Mouse (Mus musculus): Measurements from ENCODE around the gene Prp2. TPM values are rescaled to one million over a fixed set of nuclear protein-coding genes. Genes with fewer than 3 reads are reported as not detected.

Prp2 gene
- polyA plus RNA-seq (2012; rRNA removed) = not detected in 2 replicates

DNA sequence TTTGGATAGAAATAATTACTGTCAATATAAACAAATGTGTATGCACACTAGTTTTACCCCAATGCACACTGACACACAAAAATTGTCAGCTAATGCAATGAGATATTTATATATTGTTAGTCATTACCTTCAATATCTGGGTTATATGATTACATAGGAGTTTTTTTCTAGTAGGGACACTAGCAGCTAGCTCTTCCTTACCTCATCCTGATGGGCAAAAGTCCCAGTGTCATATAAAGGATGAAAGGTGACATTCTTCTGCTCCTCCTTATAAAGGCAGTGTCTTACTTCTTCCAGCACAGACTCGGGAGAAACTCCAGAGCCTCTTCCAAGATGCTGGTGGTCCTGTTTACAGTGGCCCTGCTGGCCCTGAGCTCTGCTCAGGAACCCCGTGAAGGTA is at the start of gene Prp2:
TSS of gene Prp2 (plus strand) at position 301 of the 400 bp plus-strand sequence.

DNA sequence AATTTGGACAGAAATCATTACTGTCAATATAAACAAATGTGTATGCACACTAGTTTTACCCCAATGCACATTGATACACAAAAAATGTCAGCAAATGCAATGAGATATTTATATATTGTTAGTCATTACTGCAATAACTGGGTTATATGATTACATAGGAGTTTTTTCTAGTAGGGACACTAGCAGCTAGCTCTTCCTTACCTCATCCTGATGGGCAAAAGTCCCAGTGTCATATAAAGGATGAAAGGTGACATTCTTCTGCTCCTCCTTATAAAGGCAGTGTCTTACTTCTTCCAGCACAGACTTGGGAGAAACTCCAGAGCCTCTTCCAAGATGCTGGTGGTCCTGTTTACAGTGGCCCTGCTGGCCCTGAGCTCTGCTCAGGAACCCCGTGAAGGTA is 26.2 kb upstream of the Prp2 start, which contains the start of gene Prh1:
TSS of gene Prh1 (plus strand) at position 301 of the 400 bp plus-strand sequence.

Other genes with a start within 250 kb of the Prp2 start
- gene Gm8882, start 231.8 kb upstream of the Prp2 start, polyA plus RNA-seq (2012; rRNA removed) = not detected in 2 replicates
- not detected in 2 replicates for gene Prh1, start 26.1 kb upstream of the Prp2 start, polyA plus RNA-seq (2012; rRNA removed)
- not detected in 2 replicates for gene A630073D07Rik, start 55.6 kb downstream of the Prp2 start, polyA plus RNA-seq (2012; rRNA removed)
- not detected in 2 replicates for gene Tas2r120, start 61.0 kb downstream of the Prp2 start, polyA plus RNA-seq (2012; rRNA removed)
- gene Tas2r121, start 105.1 kb downstream of the Prp2 start, polyA plus RNA-seq (2012; rRNA removed) = not detected in 2 replicates
- not detected in 2 replicates for gene Tas2r122, start 116.0 kb downstream of the Prp2 start, polyA plus RNA-seq (2012; rRNA removed)
- not detected in 2 replicates for gene Tas2r115, start 142.1 kb downstream of the Prp2 start, polyA plus RNA-seq (2012; rRNA removed)
- not detected in 2 replicates for gene Tas2r124, start 158.8 kb downstream of the Prp2 start, polyA plus RNA-seq (2012; rRNA removed)
- gene Tas2r102, start 166.2 kb downstream of the Prp2 start, polyA plus RNA-seq (2012; rRNA removed) = not detected in 2 replicates
- not detected in 2 replicates for gene Tas2r136, start 182.2 kb downstream of the Prp2 start, polyA plus RNA-seq (2012; rRNA removed)
- not detected in 2 replicates for gene Tas2r117, start 206.9 kb downstream of the Prp2 start, polyA plus RNA-seq (2012; rRNA removed)

Data from central nervous system, embryonic 11.5 days (tissue).